In genomic region chr2:93163750-93164335, GRCm38 (mm10) we compare ENCODE assay signal across 18 mouse cellular contexts. TPM values are rescaled to one million over a fixed set of nuclear protein-coding genes. Genes with fewer than 3 reads are reported as not detected.
A peak's percentile ranks its signal among the peaks of the same experiment; 100 is the strongest.
DNase-seq lines count a peak whose midpoint lies in the region; ATAC-seq lines count a peak whose summit lies in the region.
"Had no signal": no experiment of that assay in that cellular context is flagged by ENCODE, and none has a peak within 500 bp of the region (broad histone marks: within the 10 kb centered on the region; RNA-seq: fewer than 3 reads in every experiment).

No protein-coding gene starts in this region.

- H3K36me3 ChIP-seq in kidney, embryonic 14.5 days (ENCODE audit: control insufficient read depth, insufficient read depth, low read length) = no peaks in the 10 kb centered on the region
- H3K36me3 ChIP-seq in midbrain, embryonic 11.5 days (ENCODE audit: control insufficient read depth, insufficient read depth, low read length) = no peaks in the 10 kb centered on the region
- no peaks in the 10 kb centered on the region for H3K36me3 ChIP-seq in midbrain, embryonic 13.5 days
- no peaks in the 10 kb centered on the region for H3K36me3 ChIP-seq in stomach, embryonic 16.5 days (ENCODE audit: control insufficient read depth, insufficient read depth, low read length)
- H3K36me3 ChIP-seq: forebrain, embryonic 15.5 days; heart, embryonic 10.5 days; heart, embryonic 13.5 days; hindbrain, embryonic 12.5 days; hindbrain, embryonic 15.5 days had no signal

- no peak overlapping the region for H3K4me3 ChIP-seq in kidney, embryonic 14.5 days (ENCODE audit: low read length)
- no peak overlapping the region for H3K4me3 ChIP-seq in midbrain, embryonic 11.5 days (ENCODE audit: low read depth, low read length)
- H3K4me3 ChIP-seq in midbrain, embryonic 13.5 days (replicated peaks) = no peak overlapping the region
- H3K4me3 ChIP-seq in stomach, embryonic 16.5 days (replicated peaks; ENCODE audit: low read length) = no peak overlapping the region
- H3K4me3 ChIP-seq: forebrain, embryonic 15.5 days; heart, adult 2 months; heart, embryonic 10.5 days; heart, embryonic 13.5 days; hindbrain, embryonic 12.5 days; hindbrain, embryonic 15.5 days had no signal

- H3K27ac ChIP-seq in kidney, embryonic 14.5 days (ENCODE audit: low read depth, low read length) = no peak overlapping the region
- no peak overlapping the region for H3K27ac ChIP-seq in midbrain, embryonic 11.5 days (ENCODE audit: low read depth, low read length)
- no peak overlapping the region for H3K27ac ChIP-seq in midbrain, embryonic 13.5 days
- H3K27ac ChIP-seq in stomach, embryonic 16.5 days (ENCODE audit: low read length) = peak overlapping the region; percentile 34; the same call in 1 of the 2 replicates
- H3K27ac ChIP-seq: forebrain, embryonic 15.5 days; heart, embryonic 10.5 days; hindbrain, embryonic 12.5 days; hindbrain, embryonic 15.5 days had no signal

- H3K4me2 ChIP-seq in kidney, embryonic 14.5 days (replicated peaks; ENCODE audit: low read depth, low read length) = no peak overlapping the region
- H3K4me2 ChIP-seq in midbrain, embryonic 11.5 days = no peak overlapping the region
- no peak overlapping the region for H3K4me2 ChIP-seq in midbrain, embryonic 13.5 days (replicated peaks)
- no peak overlapping the region for H3K4me2 ChIP-seq in stomach, embryonic 16.5 days (ENCODE audit: low read depth, low read length)
- H3K4me2 ChIP-seq: forebrain, embryonic 15.5 days; heart, embryonic 13.5 days; hindbrain, embryonic 12.5 days; hindbrain, embryonic 15.5 days had no signal

- no peaks in the 10 kb centered on the region for H3K9me3 ChIP-seq in kidney, embryonic 14.5 days (ENCODE audit: control insufficient read depth, low read length)
- H3K9me3 ChIP-seq in midbrain, embryonic 11.5 days (ENCODE audit: control insufficient read depth, low read length) = no peaks in the 10 kb centered on the region
- no peaks in the 10 kb centered on the region for H3K9me3 ChIP-seq in midbrain, embryonic 13.5 days
- H3K9me3 ChIP-seq in stomach, embryonic 16.5 days (replicated peaks; ENCODE audit: control insufficient read depth, low read length) = no peaks in the 10 kb centered on the region
- H3K9me3 ChIP-seq: forebrain, embryonic 15.5 days; heart, embryonic 10.5 days; heart, embryonic 13.5 days; hindbrain, embryonic 12.5 days; hindbrain, embryonic 15.5 days had no signal

- DNase-seq in kidney, postnatal 36 days = no peak
- DNase-seq in midbrain, embryonic 11.5 days (ENCODE audit: low spot score, missing footprints) = peak; percentile 72
- DNase-seq in spleen, postnatal 36 days (ENCODE audit: low spot score in 2 of 2) = no peak
- DNase-seq: cerebellum, adult 18-20 months; cerebellum, adult 9-10 months; gastrocnemius, postnatal 10 days; gastrocnemius, postnatal 36 days had no signal

- no peak overlapping the region for H3K9ac ChIP-seq in kidney, embryonic 14.5 days (ENCODE audit: low read depth, low read length)
- H3K9ac ChIP-seq in midbrain, embryonic 11.5 days (ENCODE audit: low read length) = no peak overlapping the region
- H3K9ac ChIP-seq in midbrain, embryonic 13.5 days (replicated peaks) = no peak overlapping the region
- no peak overlapping the region for H3K9ac ChIP-seq in stomach, embryonic 16.5 days (ENCODE audit: low read length)
- H3K9ac ChIP-seq: forebrain, embryonic 15.5 days; heart, embryonic 13.5 days; hindbrain, embryonic 12.5 days; hindbrain, embryonic 15.5 days had no signal

- 73% methylated on average over 6 of the region's 6 CpGs for WGBS in kidney, embryonic 14.5 days
- 88% methylated on average over 6 of the region's 6 CpGs for WGBS in midbrain, embryonic 11.5 days
- 89% methylated on average over 6 of the region's 6 CpGs for WGBS in midbrain, embryonic 13.5 days
- WGBS in stomach, embryonic 16.5 days = 37% methylated on average over 6 of the region's 6 CpGs

- ATAC-seq in kidney, embryonic 14.5 days (ENCODE audit: low FRiP score, low TSS enrichment) = peak; percentile 38; the same call in 1 of the 2 replicates
- no peak for ATAC-seq in midbrain, embryonic 11.5 days (ENCODE audit: low FRiP score)
- ATAC-seq in midbrain, embryonic 13.5 days = no peak
- ATAC-seq in stomach, embryonic 16.5 days (ENCODE audit: insufficient read depth, low FRiP score) = peak; percentile 39; the same call in 1 of the 2 replicates
- ATAC-seq in erythroblast, adult 5-6 weeks (replicated peaks; ENCODE audit: low FRiP score, poor library complexity, severe bottlenecking) = no peak
- ATAC-seq: Patski had no signal

- H3K4me1 ChIP-seq in kidney, embryonic 14.5 days (ENCODE audit: control insufficient read depth, insufficient read depth, low read length) = 0 out of 2 replicates have a peak, but pooled peaks cover 2% of the 10 kb centered on the region
- no peaks in the 10 kb centered on the region for H3K4me1 ChIP-seq in midbrain, embryonic 11.5 days (ENCODE audit: control insufficient read depth, insufficient read depth, low read length)
- peaks cover 16% of the 10 kb centered on the region for H3K4me1 ChIP-seq in midbrain, embryonic 13.5 days (replicated peaks)
- peaks cover 21% of the 10 kb centered on the region for H3K4me1 ChIP-seq in stomach, embryonic 16.5 days (ENCODE audit: control insufficient read depth, insufficient read depth, low read length)

- H3K27me3 ChIP-seq in kidney, embryonic 14.5 days (ENCODE audit: control insufficient read depth, insufficient read depth, low read length) = no peaks in the 10 kb centered on the region
- H3K27me3 ChIP-seq in midbrain, embryonic 11.5 days (ENCODE audit: control insufficient read depth, insufficient read depth, low read length) = no peaks in the 10 kb centered on the region
- 0 out of 2 replicates have a peak, but pooled peaks cover 3% of the 10 kb centered on the region for H3K27me3 ChIP-seq in midbrain, embryonic 13.5 days
- H3K27me3 ChIP-seq in stomach, embryonic 16.5 days (ENCODE audit: control insufficient read depth, insufficient read depth, low read length) = no peaks in the 10 kb centered on the region
- H3K27me3 ChIP-seq: forebrain, embryonic 15.5 days; heart, embryonic 13.5 days; hindbrain, embryonic 12.5 days; hindbrain, embryonic 15.5 days had no signal

RNA-seq across cellular contexts. Expression of gene Trp53i11, which starts 23.5 kb away (rescaled TPM):
- 26.4 and 46.6 TPM in 2 replicates for polyA plus RNA-seq in kidney, embryonic 14.5 days (2014; fragmentation: Nextera tagmentation; extraction: Ambion mirVana)
- polyA plus RNA-seq in midbrain, embryonic 11.5 days (2014; fragmentation: Nextera tagmentation; extraction: Ambion mirVana) = 179 and 191 TPM in 2 replicates
- 136 and 138 TPM in 2 replicates for polyA plus RNA-seq in midbrain, embryonic 13.5 days (2015; fragmentation: Nextera tagmentation; extraction: Ambion mirVana)
- 34.0 and 42.8 TPM in 2 replicates for polyA plus RNA-seq in stomach, embryonic 16.5 days (2015; fragmentation: Nextera tagmentation; extraction: Ambion mirVana)
- total RNA-seq in erythroblast, adult 5-6 weeks (2015; ENCODE audit: low replicate concordance) = 0.96 TPM in 1 of 2 replicates, not detected in the other
- total RNA-seq in erythroblast, adult 5-6 weeks (2017; ENCODE audit: low replicate concordance) = 0.34 TPM in 1 of 2 replicates, not detected in the other

Comparison
In these comparisons a context has a peak if more than half of its experiments do, and no peak if none do; other contexts are left out.
1. ATAC-seq: peak in kidney, embryonic 14.5 days (single experiment) and stomach, embryonic 16.5 days (single experiment); none in midbrain, embryonic 11.5 days (single experiment), midbrain, embryonic 13.5 days (single experiment) and erythroblast, adult 5-6 weeks (single experiment).